Mouse (Mus musculus) right cerebral cortex, postnatal 14 days (tissue): Measurements from ENCODE around the gene Csnk2a1.
A peak's percentile ranks its signal among the peaks of the same experiment; 100 is the strongest.
"Not testable (repeated sequence)": the region's sequence is repeated elsewhere in the genome, so short reads cannot be mapped to it uniquely, and the experiment has no call there.

Source experiments
- DNase-seq: peaks from one replicate; pipeline ENCODE4 v3.0.0; 2022

Csnk2a1 gene

DNA sequence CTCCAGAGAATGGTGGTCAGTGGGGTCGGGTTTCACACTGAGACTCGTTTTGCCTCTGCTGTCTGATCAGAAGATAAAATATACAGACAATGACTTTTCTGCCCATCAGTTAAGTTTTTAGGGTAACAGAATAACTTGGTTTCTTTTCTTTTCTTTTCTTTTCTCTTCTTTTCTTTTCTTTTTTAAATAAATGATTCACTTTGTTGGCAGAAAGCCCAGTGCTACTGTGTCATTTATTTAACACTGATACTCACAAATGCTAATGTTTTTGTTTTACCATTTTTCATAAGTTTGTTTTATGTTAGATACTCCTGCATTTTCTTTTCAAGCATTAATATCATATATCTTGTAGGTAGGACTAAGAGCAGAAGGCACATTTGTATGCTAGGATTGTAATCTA is 13.9 kb downstream of the Csnk2a1 start:
- no peak for DNase-seq

DNA sequence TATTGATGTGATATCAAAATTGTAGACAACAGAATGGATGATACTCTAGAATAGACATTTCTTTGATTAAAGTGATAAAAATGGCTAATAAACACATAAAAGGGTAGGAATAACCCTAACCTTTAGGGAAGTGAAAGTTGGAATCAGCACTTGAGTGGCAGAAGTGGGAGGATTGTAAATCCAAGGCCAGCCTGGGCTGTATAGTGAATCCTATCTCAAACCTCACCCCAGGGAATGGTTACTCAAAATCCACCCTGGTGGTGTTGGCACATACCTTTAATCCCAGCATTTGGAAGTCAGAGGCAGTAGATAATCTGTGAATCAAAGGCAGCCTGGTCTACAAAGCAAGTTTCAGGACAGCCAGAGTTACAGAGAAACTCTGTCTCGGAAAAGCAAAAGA is 20.6 kb downstream of the Csnk2a1 start:
- no peak for DNase-seq

DNA sequence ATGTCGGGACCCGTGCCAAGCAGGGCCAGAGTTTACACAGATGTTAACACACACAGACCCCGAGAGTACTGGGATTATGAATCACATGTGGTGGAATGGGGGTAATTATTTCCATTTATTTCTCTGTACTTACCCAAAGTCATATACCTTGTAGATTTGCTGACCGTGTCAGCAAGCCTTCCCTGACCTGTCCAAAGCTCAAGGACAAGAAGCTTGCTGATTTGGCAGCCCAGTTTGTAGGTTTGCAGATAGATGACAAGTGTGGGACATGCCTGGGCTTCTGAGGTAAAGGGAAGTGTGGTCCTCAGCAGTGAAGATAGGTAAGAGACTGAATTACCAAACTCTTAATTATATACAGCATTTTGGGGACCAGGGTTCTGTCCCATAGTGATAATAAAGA is 23.9 kb downstream of the Csnk2a1 start:
- no peak for DNase-seq

DNA sequence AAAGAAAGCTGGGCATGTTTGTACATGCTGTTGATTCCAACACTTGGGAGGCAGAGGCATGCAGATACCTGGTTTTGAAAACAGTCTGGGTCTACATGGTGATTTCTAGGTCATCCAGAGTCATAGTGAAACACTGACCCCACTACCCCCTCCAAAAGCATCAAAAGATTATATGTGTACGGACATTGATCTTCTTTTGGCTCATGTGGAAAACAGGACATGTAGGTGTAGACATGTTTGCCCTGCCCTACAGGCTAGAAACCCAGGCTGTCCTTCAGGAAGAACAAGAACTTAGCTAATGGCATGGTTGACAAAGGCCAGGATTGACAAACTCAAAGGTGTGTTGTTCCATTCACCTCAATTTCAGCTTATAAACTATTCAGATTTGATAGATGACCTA is 33.1 kb downstream of the Csnk2a1 start:
- DNase-seq, result no peak

DNA sequence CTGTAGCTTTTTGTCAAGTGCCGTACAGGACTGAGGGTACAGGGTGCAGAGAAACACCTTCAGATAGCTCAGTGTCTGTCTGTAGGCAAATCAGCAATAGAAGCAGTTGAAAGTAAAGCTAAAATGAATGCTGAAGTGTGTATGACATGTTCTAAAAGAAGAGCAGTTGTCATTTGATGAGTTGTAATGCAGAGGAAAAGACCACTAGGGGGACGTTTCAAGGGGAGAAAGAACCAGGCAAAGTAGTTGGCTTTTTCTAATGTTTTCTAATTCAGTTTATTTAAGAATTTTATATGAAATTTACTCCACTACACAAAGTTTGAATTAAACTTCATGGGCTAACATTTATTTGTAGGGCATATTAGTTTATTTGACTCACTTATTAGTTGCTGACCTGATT is 47.0 kb downstream of the Csnk2a1 start:
- no peak for DNase-seq

DNA sequence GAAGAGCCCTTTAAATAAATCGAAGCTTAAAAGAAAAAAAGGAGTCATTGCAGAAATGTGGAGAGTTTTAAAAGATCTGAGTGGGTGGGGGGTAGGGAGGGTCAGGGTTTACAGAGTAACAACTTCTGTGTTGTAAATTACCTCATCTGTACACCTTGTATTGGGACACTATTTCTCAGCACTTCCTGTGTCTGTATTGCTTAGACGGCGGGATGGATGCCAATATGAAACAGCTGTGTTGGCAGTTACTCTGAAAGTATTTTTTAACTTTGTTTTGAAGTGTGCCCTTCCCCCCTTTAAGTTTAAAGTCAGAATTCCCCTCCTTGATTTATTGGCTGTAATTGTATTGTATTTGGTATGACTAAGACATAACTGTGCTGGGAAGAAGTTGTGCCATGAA is 54.8 kb downstream of the Csnk2a1 start:
- DNase-seq, result no peak

DNA sequence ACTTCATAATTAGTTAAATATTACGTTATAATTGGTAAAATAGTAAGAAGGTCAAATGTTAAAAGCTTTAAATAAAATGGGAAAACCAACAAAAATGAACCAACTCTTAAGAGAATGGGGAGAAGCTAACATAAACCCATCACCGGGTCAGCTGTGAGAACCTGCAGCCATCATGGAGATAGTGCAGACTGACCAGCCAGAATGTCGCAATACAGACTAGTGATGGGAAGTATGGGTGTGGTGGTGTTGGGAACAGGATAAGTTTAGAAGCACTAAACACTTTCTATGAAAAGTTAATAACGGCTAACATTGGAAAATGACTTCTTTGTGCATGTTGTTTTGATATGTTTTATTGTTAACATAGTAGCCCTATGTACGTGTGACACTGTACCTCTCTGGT is 60.9 kb downstream of the Csnk2a1 start:
- no peak for DNase-seq

DNA sequence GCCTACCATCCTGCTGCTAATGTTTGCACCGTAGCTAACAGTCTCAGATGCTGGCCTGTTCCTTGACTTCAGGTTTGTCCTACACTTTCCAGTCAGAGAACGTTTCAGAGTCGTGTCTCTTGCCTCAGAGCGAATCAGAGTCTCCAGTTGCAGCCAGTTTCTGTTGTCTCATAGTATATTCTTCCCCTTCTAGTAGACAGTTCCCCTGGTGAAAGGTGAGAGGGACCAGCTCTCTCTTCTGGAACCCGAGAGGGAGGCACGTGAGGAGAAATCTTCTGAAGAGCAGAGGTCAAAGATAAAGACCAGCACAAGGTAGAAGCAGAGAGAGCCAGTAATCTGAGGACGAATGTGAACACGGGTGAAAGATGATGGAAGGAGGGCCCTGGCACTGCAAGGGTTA is 61.4 kb downstream of the Csnk2a1 start:
- no peak for DNase-seq

DNA sequence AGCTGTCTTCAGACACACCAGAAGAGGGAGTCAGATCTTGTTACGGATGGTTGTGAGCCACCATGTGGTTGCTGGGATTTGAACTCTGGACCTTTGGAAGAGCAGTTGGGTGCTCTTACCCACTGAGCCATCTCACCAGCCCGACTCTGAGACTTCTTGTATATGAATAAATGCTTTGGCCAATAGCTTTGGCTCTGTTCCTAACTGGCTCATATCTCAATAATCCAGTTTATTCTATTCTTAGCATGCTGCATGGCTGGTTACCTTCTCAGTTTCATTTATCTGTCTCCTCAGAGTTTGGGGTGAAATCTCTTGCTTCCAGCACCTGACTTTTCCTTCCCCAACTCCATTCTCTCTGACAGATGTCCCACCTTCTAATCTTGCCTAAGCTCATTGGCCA is 63.0 kb downstream of the Csnk2a1 start:
- not testable (repeated sequence) for DNase-seq

DNA sequence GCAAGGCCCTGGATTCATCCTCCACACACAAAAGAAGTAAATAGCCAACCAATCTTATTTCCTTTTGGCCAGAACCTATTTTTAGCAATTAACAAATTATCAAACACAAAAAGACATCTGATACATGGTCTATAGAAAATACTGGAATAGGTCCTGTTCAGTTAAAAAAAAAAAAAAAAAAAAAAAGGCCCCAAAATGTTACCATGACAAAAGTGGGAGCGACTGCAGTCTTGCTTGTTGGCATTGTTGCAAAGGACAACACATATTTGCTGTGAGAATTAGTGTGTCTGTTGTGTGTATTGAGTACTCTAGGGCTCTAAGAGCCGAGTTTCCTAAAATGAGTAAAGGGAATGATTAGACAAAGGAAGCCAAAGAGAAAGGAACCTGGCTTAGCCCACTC is 65.8 kb downstream of the Csnk2a1 start:
- no peak for DNase-seq

DNA sequence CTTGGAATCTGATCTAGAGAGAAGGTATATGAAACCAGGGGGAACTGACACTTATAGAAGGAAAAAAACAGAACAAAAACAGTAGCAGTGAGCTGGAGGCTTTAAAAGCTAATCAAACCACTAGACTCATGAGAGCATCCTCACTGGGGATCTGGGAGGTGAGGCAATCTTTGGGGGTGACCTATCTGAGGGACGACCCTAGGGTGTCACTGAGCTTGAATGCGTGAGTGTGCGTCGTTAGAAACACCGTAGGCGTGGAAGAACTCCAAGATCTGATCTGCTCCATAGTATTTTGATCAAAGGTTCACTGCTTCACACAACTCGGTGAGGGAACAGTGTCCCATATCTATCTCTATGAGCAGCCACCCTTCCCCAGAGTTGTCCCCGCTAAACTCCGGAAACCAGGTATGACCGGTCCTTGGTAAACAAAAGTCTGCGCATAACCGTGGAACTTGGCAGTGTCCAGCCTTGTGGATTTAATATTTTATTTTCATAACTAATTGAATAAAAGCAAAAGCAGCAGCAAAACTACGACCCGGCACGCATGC is 66.6 kb downstream of the Csnk2a1 start:
- DNase-seq, result no peak

DNA sequence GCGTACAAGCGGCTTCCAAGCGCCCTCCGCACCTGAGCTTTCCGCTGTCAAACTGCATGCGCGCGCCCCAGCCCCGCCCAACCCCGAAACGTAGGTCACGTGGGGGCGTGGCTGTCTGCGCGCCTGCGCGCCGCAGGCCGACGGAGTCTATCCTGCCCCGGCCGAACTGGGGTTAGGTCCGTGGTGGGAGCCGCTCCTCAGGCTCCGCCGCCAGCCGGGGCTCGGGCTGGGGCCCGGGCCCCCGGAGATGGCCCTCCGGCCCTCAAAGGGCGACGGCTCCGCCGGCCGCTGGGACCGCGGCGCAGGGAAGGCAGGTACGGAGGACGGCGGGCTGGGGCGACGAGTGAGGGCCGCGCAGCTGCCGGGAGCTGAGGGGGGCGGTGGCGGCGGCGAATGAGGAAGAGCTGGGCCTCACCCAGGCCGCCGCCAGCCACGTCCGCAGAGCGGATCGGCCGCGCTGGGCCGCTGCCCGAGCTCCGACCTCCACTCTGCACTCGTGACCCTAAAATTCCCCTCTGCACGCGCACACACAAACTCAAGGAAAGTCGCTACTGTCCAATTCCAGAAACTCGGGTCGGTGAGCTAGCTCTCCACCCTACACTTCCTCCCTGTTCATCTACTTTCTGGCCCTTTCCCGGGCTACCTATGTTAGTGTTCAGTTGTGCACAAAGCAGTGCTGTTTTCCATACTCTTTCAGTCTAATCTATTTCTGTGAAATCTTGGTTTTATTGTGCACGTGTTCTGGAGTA is 67.3 kb downstream of the Csnk2a1 start, which contains the start of gene Tbc1d20:
Gene Tbc1d20, plus strand, starts transcription at position 102 of the 749 bp plus-strand sequence.
- peak; percentile 87 for DNase-seq

DNA sequence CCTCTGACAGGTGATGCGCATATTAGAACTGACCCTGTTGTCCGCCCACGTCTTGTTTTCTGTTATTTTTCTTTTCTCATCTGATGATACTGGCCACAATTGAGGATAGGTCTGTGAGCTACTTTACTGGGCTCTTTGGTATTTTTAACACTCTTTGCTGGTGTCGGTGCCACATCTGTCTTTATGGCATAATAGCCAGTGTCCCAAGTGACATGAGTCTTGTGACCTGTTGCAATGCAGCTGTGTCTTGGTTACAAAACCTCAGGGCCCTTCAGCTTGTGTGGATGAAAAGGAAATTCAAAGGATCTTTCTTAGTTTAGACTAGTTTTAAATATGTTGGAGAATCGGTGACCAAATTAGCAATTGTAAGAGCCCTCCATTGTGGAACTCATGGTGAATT is 67.9 kb downstream of the Csnk2a1 start:
- no peak for DNase-seq

DNA sequence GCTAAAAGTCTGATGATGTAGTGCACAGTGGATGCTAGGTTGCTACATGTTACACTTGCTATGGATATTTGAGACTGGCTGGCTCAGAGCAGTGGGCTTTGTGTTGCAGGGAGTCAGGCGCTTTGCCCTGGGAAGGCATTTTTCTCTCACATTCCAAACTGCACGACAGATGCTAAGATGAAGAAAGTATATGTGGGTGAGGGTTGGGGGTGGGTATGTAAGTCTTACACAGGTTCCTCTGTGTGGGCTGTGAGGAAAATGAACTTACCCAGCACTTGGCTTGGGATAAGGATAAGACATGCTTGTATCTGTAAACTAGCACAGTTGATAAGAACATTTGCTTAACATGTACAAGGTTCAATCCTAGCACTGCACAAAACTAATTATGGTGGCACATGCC is 76.2 kb downstream of the Csnk2a1 start:
- DNase-seq, result no peak

DNA sequence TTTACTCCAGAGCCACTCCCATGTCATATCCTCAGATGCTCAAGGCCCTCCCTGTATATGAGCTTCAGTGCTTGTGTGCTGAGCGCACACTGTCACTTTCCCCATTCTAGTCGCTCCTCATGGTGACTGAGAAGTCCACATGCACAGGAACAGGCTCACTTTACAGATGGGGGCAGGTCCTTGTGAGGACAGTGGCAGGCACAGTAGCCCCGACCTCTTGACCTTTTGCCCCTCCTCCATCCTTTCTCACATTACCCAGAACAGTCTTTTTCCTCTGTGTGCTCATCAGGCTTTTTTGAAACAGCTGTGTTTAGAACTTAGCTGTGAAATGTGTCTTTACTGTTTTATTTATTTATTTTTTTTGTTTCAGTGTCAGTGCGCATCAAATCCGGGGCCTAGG is 77.1 kb downstream of the Csnk2a1 start:
- DNase-seq, result no peak

DNA sequence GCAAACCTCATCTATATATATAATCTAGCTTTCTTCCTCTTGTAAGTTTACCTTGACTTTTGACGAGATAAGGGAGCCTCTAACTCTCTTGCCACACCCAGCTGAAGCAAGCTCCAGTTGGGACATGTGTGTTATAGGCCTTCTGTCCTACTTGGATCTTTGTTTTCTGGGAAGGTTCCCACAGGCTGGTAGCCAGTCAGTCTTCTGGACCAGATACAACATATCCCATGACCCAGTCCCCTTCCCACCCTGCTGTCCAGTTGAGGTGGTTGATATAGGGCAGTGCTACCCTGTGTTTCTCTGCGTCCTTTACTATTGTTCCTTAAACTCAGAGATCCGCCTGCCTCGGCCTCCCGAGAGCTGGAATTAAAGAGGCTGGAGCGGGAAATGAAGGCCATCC is 78.8 kb downstream of the Csnk2a1 start:
- DNase-seq, result no peak

DNA sequence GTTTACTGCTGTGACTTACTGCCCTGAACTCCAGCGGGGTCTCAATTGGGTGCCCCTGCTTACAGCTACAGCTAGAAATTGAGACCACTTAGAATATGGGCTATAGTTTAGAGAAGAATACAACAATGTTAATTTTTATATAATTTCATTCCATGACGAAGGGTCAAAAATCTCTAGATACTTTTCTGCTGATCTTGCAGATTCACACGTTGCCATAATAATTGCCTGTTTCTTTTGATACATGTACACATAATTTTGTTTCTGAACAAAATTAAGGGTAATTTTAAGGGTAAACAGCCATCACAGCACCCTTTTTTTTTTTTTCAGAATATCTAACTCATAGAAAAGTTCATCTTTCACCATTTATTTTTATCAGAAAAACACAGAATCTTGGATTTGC is 80.5 kb downstream of the Csnk2a1 start:
- no peak for DNase-seq

DNA sequence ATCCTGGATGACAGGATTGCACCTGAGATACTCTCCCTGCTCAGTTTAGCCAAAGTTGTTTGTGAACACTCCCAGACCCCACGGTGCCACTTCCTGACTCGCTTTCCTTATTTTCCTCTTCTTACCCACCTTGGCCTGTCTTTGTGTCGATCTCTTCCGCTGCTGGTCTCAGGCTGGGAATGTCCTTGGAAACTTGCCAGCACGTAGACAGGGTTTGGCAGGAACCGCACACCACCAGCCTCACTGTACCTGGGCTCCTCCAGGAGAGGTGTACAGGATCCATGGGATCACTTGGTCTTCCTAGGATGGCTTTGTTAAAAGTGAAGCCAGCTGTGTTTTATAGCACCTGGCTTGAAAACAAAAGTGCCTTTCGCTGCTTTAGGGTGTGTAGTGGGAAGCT is 86.4 kb downstream of the Csnk2a1 start:
- DNase-seq, result no peak

DNA sequence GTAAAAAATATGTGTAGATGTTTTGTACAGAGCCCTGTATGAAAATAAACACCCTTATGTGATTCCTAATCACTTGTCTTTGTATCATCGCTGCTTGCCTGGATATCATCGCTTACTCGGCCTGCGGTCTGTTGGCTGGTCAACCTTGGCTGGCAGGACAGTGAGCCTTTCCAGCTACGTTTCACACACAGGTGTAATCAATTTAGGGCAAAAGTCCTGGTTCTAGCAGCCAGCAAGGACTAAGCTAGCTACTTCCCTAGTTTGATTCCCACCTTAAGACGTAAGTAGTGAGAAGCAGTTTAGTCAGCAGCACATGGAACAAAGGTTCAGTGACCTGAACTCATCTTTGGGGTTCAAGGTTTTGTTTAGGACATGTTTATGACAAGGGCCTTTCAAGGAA is 87.3 kb downstream of the Csnk2a1 start:
- no peak for DNase-seq

DNA sequence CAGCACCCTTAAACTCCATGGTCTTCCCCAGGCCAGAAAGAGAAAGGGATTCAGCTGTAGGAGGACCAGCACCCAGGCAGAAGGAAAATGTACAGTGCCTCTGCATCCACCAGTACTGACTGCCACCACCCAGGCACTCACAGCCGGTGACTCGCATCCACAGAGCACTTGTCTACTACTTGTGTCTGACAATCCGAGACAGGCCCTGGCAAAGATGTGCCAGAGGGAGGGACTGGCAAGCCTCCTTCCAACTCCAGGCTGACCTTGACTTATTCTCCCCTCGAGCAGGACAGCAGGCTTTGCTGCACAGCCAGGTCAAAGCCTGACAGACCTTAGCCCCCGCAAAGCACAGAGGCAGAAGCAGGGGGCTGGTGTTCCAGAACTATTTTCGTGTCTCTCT is 90.4 kb downstream of the Csnk2a1 start:
- no peak for DNase-seq

DNA sequence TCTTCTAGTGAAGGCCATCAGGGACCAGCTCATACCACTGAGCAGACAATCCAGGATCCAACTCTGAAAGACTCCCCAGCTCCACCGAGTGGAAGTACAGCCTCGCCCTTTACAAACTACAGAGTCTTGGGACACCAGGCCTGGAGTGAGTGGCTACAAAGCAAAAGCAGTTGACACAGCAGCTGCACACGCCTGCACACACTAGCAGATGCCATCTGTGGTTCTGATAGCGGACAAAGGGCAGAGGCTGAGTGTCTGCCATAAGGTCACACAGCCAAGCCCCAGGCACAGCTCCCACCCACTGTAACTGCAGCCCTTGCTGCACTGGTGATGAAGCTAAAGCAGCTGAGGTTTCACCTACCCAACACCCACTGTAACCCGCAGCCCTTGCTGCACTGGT is 94.9 kb downstream of the Csnk2a1 start:
- no peak for DNase-seq

DNA sequence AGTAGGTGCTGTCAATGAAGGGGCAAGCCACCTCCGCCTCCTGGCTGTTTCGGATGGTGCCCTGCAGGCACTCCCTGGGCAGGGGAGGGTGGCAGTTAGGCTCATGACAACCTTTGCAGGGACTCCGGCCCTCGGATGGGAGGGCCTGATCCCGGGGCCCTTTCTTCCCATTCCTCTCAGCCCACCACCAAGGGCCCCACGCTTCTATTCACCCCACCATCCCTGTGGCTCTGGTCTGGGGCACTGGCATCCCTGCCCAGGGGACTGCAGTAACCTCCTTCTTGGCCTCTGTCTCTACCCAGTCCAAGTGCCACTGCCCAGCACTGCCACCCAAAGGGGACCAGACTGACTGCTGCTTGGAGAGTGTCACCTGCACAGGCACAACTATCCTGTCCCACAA is 95.6 kb downstream of the Csnk2a1 start:
- no peak for DNase-seq

DNA sequence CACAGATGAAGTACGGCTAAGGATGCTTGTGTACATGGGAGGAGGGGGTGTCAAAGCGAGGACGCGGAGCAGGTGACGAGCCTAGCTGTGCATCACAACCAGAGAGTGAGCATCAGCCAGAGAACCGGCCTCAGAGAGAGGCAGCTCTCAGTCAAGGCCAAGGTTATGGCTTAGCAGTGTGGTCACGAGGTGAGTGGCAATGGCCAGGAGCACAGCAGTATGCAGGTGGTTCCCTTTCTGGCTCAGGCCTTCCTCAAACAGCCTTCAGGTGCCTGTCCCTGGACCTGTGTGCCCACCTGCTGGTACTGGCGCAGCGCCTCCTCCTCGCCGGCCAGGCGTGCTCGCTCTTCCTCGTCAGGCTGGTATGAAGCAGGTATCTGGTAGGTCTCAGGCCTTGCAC is 97.3 kb downstream of the Csnk2a1 start:
- DNase-seq, result no peak

DNA sequence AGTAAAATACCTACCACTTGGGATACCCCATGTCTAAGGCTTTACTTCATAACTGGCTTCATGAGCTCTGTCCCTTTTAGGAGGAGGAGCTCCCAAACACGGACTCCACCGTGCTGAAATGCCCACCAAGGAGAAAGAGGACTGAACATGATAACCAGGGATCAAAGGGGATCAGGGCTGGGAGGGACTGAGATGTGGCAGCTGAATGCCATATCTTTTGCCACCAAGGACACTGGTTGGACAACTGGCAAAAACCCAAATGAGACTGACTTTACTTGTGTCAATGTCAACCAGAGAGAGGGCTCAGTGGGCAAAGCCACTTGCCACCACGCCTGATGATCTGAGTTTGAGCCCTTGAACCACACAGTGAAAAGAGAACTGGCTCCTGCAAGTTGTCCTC is 98.2 kb downstream of the Csnk2a1 start:
- DNase-seq, result no peak

DNA sequence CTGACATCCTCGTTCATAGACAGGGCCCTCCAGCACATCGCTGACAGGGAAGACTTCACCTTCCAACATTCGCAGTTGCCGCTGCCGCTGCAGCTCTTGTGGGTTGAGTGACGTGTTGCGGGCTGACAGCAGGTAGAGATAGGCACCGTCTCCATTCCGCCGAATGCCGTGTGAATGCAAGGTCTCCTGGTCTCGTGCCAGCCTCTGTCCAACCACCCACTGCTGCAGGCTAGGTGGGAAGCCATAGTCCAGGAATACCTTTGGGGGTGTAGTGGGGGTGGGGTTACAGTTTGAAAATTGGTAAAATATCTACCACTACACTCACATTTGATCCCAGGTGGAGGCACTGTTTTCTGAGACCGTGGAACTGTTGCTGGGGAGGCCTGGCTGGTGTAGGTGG is 99.5 kb downstream of the Csnk2a1 start:
- DNase-seq, result no peak
